Mouse (Mus musculus): ENCODE results near the gene Smco2. TPM values are rescaled to one million over a fixed set of nuclear protein-coding genes. Genes with fewer than 3 reads are reported as not detected.

Gene Smco2
- total and polyA plus RNA-seq, 3 experiments, result 0.76 to 2.0 (median 2.0) TPM

GRCm38 (mm10) chr6:146908801-146909200, 58.9 kb downstream of the Smco2 start:
- TF ChIP-seq EP300 (IDR thresholded peaks at IDR 0.05; ENCODE audit: insufficient read depth, low read depth, low read length), result no peak
- no peak for TF ChIP-seq CTCF (IDR thresholded peaks at IDR 0.05)
- TF ChIP-seq POLR2A (IDR thresholded peaks at IDR 0.05; ENCODE audit: insufficient read depth, low read depth, low read length), result no peak

GRCm38 (mm10) chr6:146909725-146910489, 60.0 kb downstream of the Smco2 start:
- intact Hi-C loops (cut with DNase I), result loop anchor here (2.0 kb wide), 1 partner anchor 19 kb away; no protein-coding TSS in a partner anchor
- no peaks in the 10 kb centered on the region for H3K27me3 ChIP-seq (ENCODE audit: control insufficient read depth, insufficient read depth, low read length)
- peak in 1 of 2 experiments; percentile 29 for DNase-seq
- H3K4me3 ChIP-seq, result no peak overlapping the region
- H3K36me3 ChIP-seq (ENCODE audit: control insufficient read depth, insufficient read depth, low read length), result peaks cover 55% of the 10 kb centered on the region
- peak overlapping the region; percentile 66 for H3K27ac ChIP-seq
- WGBS, result 67% methylated on average over 5 of the region's 5 CpGs
- H3K4me1 ChIP-seq (ENCODE audit: control insufficient read depth, insufficient read depth, low read length), result peaks cover 42% of the 10 kb centered on the region
- no peak overlapping the region for H3K9ac ChIP-seq (ENCODE audit: low read depth, low read length)
- H3K79me2 ChIP-seq (replicated peaks; ENCODE audit: control insufficient read depth, insufficient read depth, low read length), result peaks cover 9% of the 10 kb centered on the region
- TF ChIP-seq EP300 (IDR thresholded peaks at IDR 0.05; ENCODE audit: insufficient read depth, low read depth, low read length) (no peak), CTCF (IDR thresholded peaks at IDR 0.05) (no peak), POLR2A (IDR thresholded peaks at IDR 0.05; ENCODE audit: insufficient read depth, low read depth, low read length) (no peak)

More at GRCm38 (mm10) chr6:146908801-146909200, 58.9 kb downstream of the Smco2 start:
- 36% methylated on average over 2 of the region's 2 CpGs for WGBS
- Histone ChIP-seq H3K4me1 (ENCODE audit: control insufficient read depth, insufficient read depth, low read length) (peaks cover 39% of the 10 kb centered on the region), H3K4me3 (no peak overlapping the region), H3K27ac (peak overlapping the region; percentile 34), H3K9ac (ENCODE audit: low read depth, low read length) (no peak overlapping the region), H3K27me3 (ENCODE audit: control insufficient read depth, insufficient read depth, low read length) (no peaks in the 10 kb centered on the region), H3K36me3 (ENCODE audit: control insufficient read depth, insufficient read depth, low read length) (peaks cover 51% of the 10 kb centered on the region), H3K79me2 (replicated peaks; ENCODE audit: control insufficient read depth, insufficient read depth, low read length) (peaks cover 9% of the 10 kb centered on the region)
- intact Hi-C loops (cut with DNase I), result no loop called here
- no peak for DNase-seq

GRCm38 (mm10) chr6:146910801-146911200, 60.9 kb downstream of the Smco2 start:
- WGBS, result 68% methylated on average over 2 of the region's 2 CpGs
- H3K4me1 ChIP-seq (ENCODE audit: control insufficient read depth, insufficient read depth, low read length), result peaks cover 45% of the 10 kb centered on the region

GRCm38 (mm10) chr6:146912835-146913488, 63.1 kb downstream of the Smco2 start:
- 2% methylated on average over 3 of the region's 3 CpGs for WGBS
- intact Hi-C loops (cut with DNase I), result no loop called here
- Histone ChIP-seq H3K27me3 (ENCODE audit: control insufficient read depth, insufficient read depth, low read length) (no peaks in the 10 kb centered on the region), H3K27ac (peak overlapping the region; percentile 71), H3K4me3 (no peak overlapping the region), H3K36me3 (ENCODE audit: control insufficient read depth, insufficient read depth, low read length) (peaks cover 46% of the 10 kb centered on the region), H3K4me1 (ENCODE audit: control insufficient read depth, insufficient read depth, low read length) (peaks cover 37% of the 10 kb centered on the region), H3K9ac (ENCODE audit: low read depth, low read length) (no peak overlapping the region), H3K79me2 (replicated peaks; ENCODE audit: control insufficient read depth, insufficient read depth, low read length) (peaks cover 4% of the 10 kb centered on the region)
- DNase-seq, result peak; percentile 45 to 56
- TF ChIP-seq EP300 (IDR thresholded peaks at IDR 0.05; ENCODE audit: insufficient read depth, low read depth, low read length) (0 out of 2 replicates have a peak, but pooled peaks have one; percentile 24), CTCF (IDR thresholded peaks at IDR 0.05) (no peak)

More at GRCm38 (mm10) chr6:146910801-146911200, 60.9 kb downstream of the Smco2 start:
- no peaks in the 10 kb centered on the region for H3K27me3 ChIP-seq (ENCODE audit: control insufficient read depth, insufficient read depth, low read length)
- intact Hi-C loops (cut with DNase I), result loop anchor here (2.0 kb wide), 1 partner anchor 20 kb away; no protein-coding TSS in a partner anchor
- TF ChIP-seq CTCF (IDR thresholded peaks at IDR 0.05), result no peak
- H3K79me2 ChIP-seq (replicated peaks; ENCODE audit: control insufficient read depth, insufficient read depth, low read length), result peaks cover 9% of the 10 kb centered on the region
- no peak for DNase-seq
- H3K36me3 ChIP-seq (ENCODE audit: control insufficient read depth, insufficient read depth, low read length), result peaks cover 57% of the 10 kb centered on the region
- no peak overlapping the region for H3K4me3 ChIP-seq
- peak overlapping the region; percentile 66 for H3K27ac ChIP-seq
- H3K9ac ChIP-seq (ENCODE audit: low read depth, low read length), result no peak overlapping the region

GRCm38 (mm10) chr6:146913489-146914198, 63.7 kb downstream of the Smco2 start:
- H3K27ac ChIP-seq, result peak overlapping the region; percentile 71
- H3K4me3 ChIP-seq, result no peak overlapping the region
- TF ChIP-seq EP300 (IDR thresholded peaks at IDR 0.05; ENCODE audit: insufficient read depth, low read depth, low read length), result no peak
- no peak for TF ChIP-seq POLR2A (IDR thresholded peaks at IDR 0.05; ENCODE audit: insufficient read depth, low read depth, low read length)
- no peak for TF ChIP-seq CTCF (IDR thresholded peaks at IDR 0.05)
- DNase-seq, result no peak
- no peaks in the 10 kb centered on the region for H3K27me3 ChIP-seq (ENCODE audit: control insufficient read depth, insufficient read depth, low read length)
- intact Hi-C loops (cut with DNase I), result no loop called here
- no peak overlapping the region for H3K9ac ChIP-seq (ENCODE audit: low read depth, low read length)
- H3K79me2 ChIP-seq (replicated peaks; ENCODE audit: control insufficient read depth, insufficient read depth, low read length), result peaks cover 4% of the 10 kb centered on the region
- H3K36me3 ChIP-seq (ENCODE audit: control insufficient read depth, insufficient read depth, low read length), result peaks cover 48% of the 10 kb centered on the region
- H3K4me1 ChIP-seq (ENCODE audit: control insufficient read depth, insufficient read depth, low read length), result peaks cover 36% of the 10 kb centered on the region
- WGBS, result 22% methylated on average over 4 of the region's 4 CpGs
